Comparison of ENCODE assay signal across 8 mouse cellular contexts in the genomic region with DNA sequence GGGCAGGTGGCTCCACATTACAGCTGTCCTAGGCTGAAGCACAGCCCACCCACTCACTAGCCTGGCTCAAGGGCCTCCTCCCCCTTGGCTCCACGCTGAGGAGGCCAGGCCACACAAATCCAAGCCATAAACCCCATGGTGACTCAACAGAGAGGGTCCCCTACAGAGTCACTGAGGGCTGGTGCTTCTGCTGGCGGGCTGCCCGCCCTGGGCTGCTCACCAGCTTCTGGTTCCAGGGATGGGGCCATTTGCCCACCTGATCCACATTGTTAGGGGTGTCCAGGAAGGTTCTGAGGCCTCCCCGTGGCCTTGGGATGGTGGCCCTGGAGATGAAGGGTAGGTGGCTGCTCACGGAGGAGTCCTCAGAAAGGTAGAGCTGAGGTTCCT. TPM values are rescaled to one million over a fixed set of nuclear protein-coding genes. Genes with fewer than 3 reads are reported as not detected.
DNase-seq lines count a peak whose midpoint lies in the region; ATAC-seq and TF ChIP-seq lines count a peak whose summit lies in the region.

No protein-coding gene starts in this region.

- H3K9me3 ChIP-seq in intestine, embryonic 14.5 days (ENCODE audit: control insufficient read depth, low read length): no peaks in the 10 kb centered on the region
- no peaks in the 10 kb centered on the region for H3K9me3 ChIP-seq in neural tube, embryonic 11.5 days (ENCODE audit: control insufficient read depth, low read length)

- H3K4me1 ChIP-seq in lung, adult 2 months (ENCODE audit: control insufficient read depth, insufficient read depth, low read length): peaks cover 6% of the 10 kb centered on the region; the same call in 1 of the 2 replicates
- H3K4me1 ChIP-seq in embryonic fibroblast, embryonic 13.5 days (ENCODE audit: control insufficient read depth, insufficient read depth, low read length): peaks cover 6% of the 10 kb centered on the region; the same call in 1 of the 2 replicates
- peaks cover 14% of the 10 kb centered on the region; the same call in 1 of the 2 replicates for H3K4me1 ChIP-seq in intestine, embryonic 14.5 days (replicated peaks; ENCODE audit: control insufficient read depth, insufficient read depth, low read length)
- H3K4me1 ChIP-seq in neural tube, embryonic 11.5 days (ENCODE audit: control insufficient read depth, insufficient read depth, low read length): peaks cover 20% of the 10 kb centered on the region

- no peak for TF ChIP-seq CTCF in lung, adult 2 months (IDR thresholded peaks at IDR 0.05; ENCODE audit: insufficient read depth, low read length)
- TF ChIP-seq CTCF in embryonic fibroblast, embryonic 13.5 days (IDR thresholded peaks at IDR 0.05; ENCODE audit: borderline replicate concordance, insufficient read depth, low read length): no peak

- H3K9ac ChIP-seq in intestine, embryonic 14.5 days (ENCODE audit: low read length): no peak overlapping the region; the same call in 1 of the 2 replicates
- peak overlapping the region; percentile 41; the same call in 1 of the 2 replicates for H3K9ac ChIP-seq in neural tube, embryonic 11.5 days (ENCODE audit: low read length)

- 0 out of 2 replicates have a peak, but pooled peaks cover 10% of the 10 kb centered on the region for H3K27me3 ChIP-seq in intestine, embryonic 14.5 days (replicated peaks; ENCODE audit: control insufficient read depth, insufficient read depth, low read length)
- peaks cover 9% of the 10 kb centered on the region for H3K27me3 ChIP-seq in neural tube, embryonic 11.5 days (ENCODE audit: control insufficient read depth, insufficient read depth, low read length)

- ATAC-seq in intestine, embryonic 14.5 days (replicated peaks; ENCODE audit: low FRiP score, low TSS enrichment, low read depth): no peak
- 0 out of 2 replicates have a peak, but pooled peaks have one; percentile 7 for ATAC-seq in neural tube, embryonic 11.5 days (ENCODE audit: insufficient read depth, low FRiP score, low TSS enrichment)
- no peak for ATAC-seq in monocyte, adult 5-6 weeks (replicated peaks; ENCODE audit: insufficient number of reproducible peaks, low FRiP score, low TSS enrichment, poor library complexity, severe bottlenecking)

- peak; percentile 15 for DNase-seq in lung, adult 2 months
- DNase-seq in lung, postnatal 25 days (ENCODE audit: low spot score): no peak
- DNase-seq in intestine, embryonic 14.5 days (ENCODE audit: low spot score): no peak
- DNase-seq in neural tube, embryonic 11.5 days (ENCODE audit: low spot score): no peak
- DNase-seq in urinary bladder, postnatal 14 days (ENCODE audit: low spot score): no peak
- no peak for DNase-seq in thymus, postnatal 0 days (ENCODE audit: low spot score)

- peak overlapping the region; percentile 46; the same call in 1 of the 2 replicates for H3K4me2 ChIP-seq in intestine, embryonic 14.5 days (ENCODE audit: low read length)
- H3K4me2 ChIP-seq in neural tube, embryonic 11.5 days (ENCODE audit: low read depth): peak overlapping the region; percentile 37

- no peak overlapping the region for H3K4me3 ChIP-seq in lung, adult 2 months (replicated peaks; ENCODE audit: extremely low read depth, low read depth, low read length)
- no peak overlapping the region for H3K4me3 ChIP-seq in embryonic fibroblast, embryonic 13.5 days (ENCODE audit: insufficient read depth, low read length)
- no peak overlapping the region for H3K4me3 ChIP-seq in intestine, embryonic 14.5 days (ENCODE audit: low read depth, low read length)
- no peak overlapping the region for H3K4me3 ChIP-seq in neural tube, embryonic 11.5 days (ENCODE audit: low read depth, low read length)

- WGBS in lung, adult 2 months: 84% methylated on average over 5 of the region's 5 CpGs
- 88% methylated on average over 4 of the region's 5 CpGs for WGBS in intestine, embryonic 14.5 days
- WGBS in neural tube, embryonic 11.5 days: 39% methylated on average over 5 of the region's 5 CpGs

- TF ChIP-seq POLR2A in lung, adult 2 months (IDR thresholded peaks at IDR 0.05; ENCODE audit: borderline replicate concordance, extremely low read depth, low read depth, low read length): no peak
- 0 out of 2 replicates have a peak, but pooled peaks have one; percentile 8 for TF ChIP-seq POLR2A in embryonic fibroblast, embryonic 13.5 days (IDR thresholded peaks at IDR 0.05; ENCODE audit: low read depth, low read length)

- H3K27ac ChIP-seq in embryonic fibroblast, embryonic 13.5 days (ENCODE audit: insufficient read depth, low read length): peak overlapping the region; percentile 77
- no peak overlapping the region for H3K27ac ChIP-seq in intestine, embryonic 14.5 days (ENCODE audit: low read depth)
- H3K27ac ChIP-seq in neural tube, embryonic 11.5 days (ENCODE audit: low read depth, low read length): 0 out of 2 replicates have a peak overlapping the region, but pooled peaks have one; percentile 51

- H3K36me3 ChIP-seq in intestine, embryonic 14.5 days (ENCODE audit: control insufficient read depth, insufficient read depth, low read length): no peaks in the 10 kb centered on the region
- no peaks in the 10 kb centered on the region for H3K36me3 ChIP-seq in neural tube, embryonic 11.5 days (ENCODE audit: control insufficient read depth, insufficient read depth, low read length)

RNA-seq across cellular contexts. Expression of gene 1700001O22Rik, which starts 7.6 kb away (rescaled TPM):
- polyA plus RNA-seq in lung, adult 2 months (2012; rRNA removed): 1.8 and 2.2 TPM in 2 replicates
- not detected in 2 replicates for polyA plus RNA-seq in embryonic fibroblast, embryonic 13.5 days (2011; ENCODE audit: insufficient read length, low read depth, missing spikeins)
- polyA plus RNA-seq in intestine, embryonic 14.5 days (2014; fragmentation: Nextera tagmentation; extraction: Ambion mirVana): 2.1 and 2.2 TPM in 2 replicates
- polyA plus RNA-seq in neural tube, embryonic 11.5 days (2014; fragmentation: Nextera tagmentation; extraction: Ambion mirVana): 1.8 and 2.5 TPM in 2 replicates
- 0.68 TPM in 1 of 3 replicates, not detected in the others for total RNA-seq in monocyte, adult 5-6 weeks (2017)
- 0.90 and 1.1 TPM in 2 replicates for polyA plus RNA-seq in thymus, postnatal 0 days (2015; fragmentation: Nextera tagmentation; extraction: Ambion mirVana)

RNA-seq across cellular contexts. Expression of gene Ntmt1, which starts 11.7 kb away (rescaled TPM):
- 20.2 and 23.4 TPM in 2 replicates for polyA plus RNA-seq in lung, adult 2 months (2012; rRNA removed)
- polyA plus RNA-seq in embryonic fibroblast, embryonic 13.5 days (2011; ENCODE audit: insufficient read length, low read depth, missing spikeins): 25.6 and 30.3 TPM in 2 replicates
- polyA plus RNA-seq in intestine, embryonic 14.5 days (2014; fragmentation: Nextera tagmentation; extraction: Ambion mirVana): 105 and 110 TPM in 2 replicates
- 110 and 111 TPM in 2 replicates for polyA plus RNA-seq in neural tube, embryonic 11.5 days (2014; fragmentation: Nextera tagmentation; extraction: Ambion mirVana)
- 7.1 to 15.9 TPM (median 9.9 TPM) in 3 replicates for total RNA-seq in monocyte, adult 5-6 weeks (2017)
- 48.5 and 50.4 TPM in 2 replicates for polyA plus RNA-seq in thymus, postnatal 0 days (2015; fragmentation: Nextera tagmentation; extraction: Ambion mirVana)

RNA-seq across cellular contexts. Expression of gene Asb6, which starts 34.3 kb away (rescaled TPM):
- 42.0 and 44.8 TPM in 2 replicates for polyA plus RNA-seq in lung, adult 2 months (2012; rRNA removed)
- 20.2 and 26.0 TPM in 2 replicates for polyA plus RNA-seq in embryonic fibroblast, embryonic 13.5 days (2011; ENCODE audit: insufficient read length, low read depth, missing spikeins)
- 25.9 and 31.2 TPM in 2 replicates for polyA plus RNA-seq in intestine, embryonic 14.5 days (2014; fragmentation: Nextera tagmentation; extraction: Ambion mirVana)
- 32.3 and 36.9 TPM in 2 replicates for polyA plus RNA-seq in neural tube, embryonic 11.5 days (2014; fragmentation: Nextera tagmentation; extraction: Ambion mirVana)
- total RNA-seq in monocyte, adult 5-6 weeks (2017): 20.4 to 45.6 TPM (median 27.7 TPM) in 3 replicates
- polyA plus RNA-seq in thymus, postnatal 0 days (2015; fragmentation: Nextera tagmentation; extraction: Ambion mirVana): 37.8 and 44.3 TPM in 2 replicates

RNA-seq across cellular contexts. Expression of gene Prrx2, which starts 38.9 kb away (rescaled TPM):
- 6.2 and 6.6 TPM in 2 replicates for polyA plus RNA-seq in lung, adult 2 months (2012; rRNA removed)
- 130 and 154 TPM in 2 replicates for polyA plus RNA-seq in embryonic fibroblast, embryonic 13.5 days (2011; ENCODE audit: insufficient read length, low read depth, missing spikeins)
- 3.5 and 3.6 TPM in 2 replicates for polyA plus RNA-seq in intestine, embryonic 14.5 days (2014; fragmentation: Nextera tagmentation; extraction: Ambion mirVana)
- polyA plus RNA-seq in neural tube, embryonic 11.5 days (2014; fragmentation: Nextera tagmentation; extraction: Ambion mirVana): 8.9 and 13.8 TPM in 2 replicates
- not detected in 3 replicates for total RNA-seq in monocyte, adult 5-6 weeks (2017)
- polyA plus RNA-seq in thymus, postnatal 0 days (2015; fragmentation: Nextera tagmentation; extraction: Ambion mirVana): 0.60 and 0.91 TPM in 2 replicates
